8 mouse cellular contexts compared by ENCODE assay signal in the genomic region with DNA sequence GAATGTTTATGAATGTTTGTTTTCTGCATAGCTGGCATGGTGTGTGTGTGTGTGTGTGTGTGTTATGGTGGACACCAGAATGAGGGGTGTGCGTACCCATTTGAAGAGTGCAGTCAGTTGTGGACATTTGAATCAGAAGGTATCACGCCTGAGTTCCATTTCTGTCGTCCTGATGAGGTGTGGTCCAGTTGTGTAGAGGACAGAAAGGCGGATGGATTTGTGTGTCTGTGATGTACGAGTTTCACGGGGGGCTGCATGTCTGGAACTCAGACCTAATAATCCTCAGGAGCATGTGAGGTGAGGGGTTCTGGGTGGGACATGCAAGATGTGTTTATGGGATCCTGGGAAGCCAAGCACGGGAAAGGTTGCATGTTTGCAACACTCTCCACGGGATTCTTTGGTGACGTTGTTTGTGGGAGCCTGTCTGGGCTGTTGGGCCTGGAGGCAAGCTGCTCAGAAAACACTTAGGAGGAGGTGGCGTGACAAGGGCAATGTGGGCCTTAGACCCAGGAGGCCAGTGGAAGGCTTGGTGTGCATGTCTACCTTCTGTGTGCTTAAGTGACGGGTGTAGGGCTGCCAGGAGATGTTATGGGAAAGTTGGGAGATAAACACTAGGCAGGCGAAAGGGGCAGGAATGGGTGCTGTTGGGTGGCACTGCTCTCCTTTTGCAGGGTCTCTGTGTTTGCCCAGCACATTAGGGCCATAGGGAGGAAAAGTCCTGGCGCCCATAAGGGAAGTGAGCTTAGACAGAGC. TPM values are rescaled to one million over a fixed set of nuclear protein-coding genes. Genes with fewer than 3 reads are reported as not detected.
DNase-seq lines count a peak whose midpoint lies in the region; ATAC-seq lines count a peak whose summit lies in the region.

No protein-coding gene starts in this region.

- H3K4me3 ChIP-seq in embryonic facial prominence, embryonic 14.5 days (ENCODE audit: low read depth, low read length): peak overlapping the region; percentile 92
- H3K4me3 ChIP-seq in intestine, embryonic 15.5 days (replicated peaks): peak overlapping the region; percentile 95

- H3K9me3 ChIP-seq in embryonic facial prominence, embryonic 14.5 days (ENCODE audit: control insufficient read depth, low read length): no peaks in the 10 kb centered on the region
- no peaks in the 10 kb centered on the region for H3K9me3 ChIP-seq in intestine, embryonic 15.5 days

- no peaks in the 10 kb centered on the region for H3K4me1 ChIP-seq in embryonic facial prominence, embryonic 14.5 days (ENCODE audit: control insufficient read depth, insufficient read depth, low read length)
- H3K4me1 ChIP-seq in intestine, embryonic 15.5 days (replicated peaks): peaks cover 21% of the 10 kb centered on the region

- DNase-seq in cerebellum, adult 9-10 months: peak; percentile 53
- DNase-seq in embryonic facial prominence, embryonic 14.5 days (ENCODE audit: low spot score): no peak
- peak; percentile 27 for DNase-seq in lung, postnatal 25 days (ENCODE audit: low spot score)
- DNase-seq in left cerebral cortex, postnatal 4 days: no peak
- DNase-seq in right cerebral cortex, postnatal 25 days: no peak

- ATAC-seq in cerebellum, adult (ENCODE audit: insufficient number of reproducible peaks, low FRiP score, low TSS enrichment): no peak
- ATAC-seq in embryonic facial prominence, embryonic 14.5 days (ENCODE audit: low read depth): no peak
- ATAC-seq in intestine, embryonic 15.5 days: no peak
- ATAC-seq in erythroid progenitor cell, adult 5-6 weeks (replicated peaks; ENCODE audit: low FRiP score, poor library complexity, severe bottlenecking): no peak

- no peaks in the 10 kb centered on the region for H3K27me3 ChIP-seq in embryonic facial prominence, embryonic 14.5 days (replicated peaks; ENCODE audit: control insufficient read depth, insufficient read depth, low read length)
- H3K27me3 ChIP-seq in intestine, embryonic 15.5 days (replicated peaks): no peaks in the 10 kb centered on the region

- peak overlapping the region; percentile 98 for H3K9ac ChIP-seq in embryonic facial prominence, embryonic 14.5 days (ENCODE audit: low read depth, low read length)
- peak overlapping the region; percentile 93; the same call in 1 of the 2 replicates for H3K9ac ChIP-seq in intestine, embryonic 15.5 days

- H3K36me3 ChIP-seq in embryonic facial prominence, embryonic 14.5 days (ENCODE audit: control insufficient read depth, insufficient read depth, low read length): no peaks in the 10 kb centered on the region
- H3K36me3 ChIP-seq in intestine, embryonic 15.5 days: no peaks in the 10 kb centered on the region

- H3K27ac ChIP-seq in embryonic facial prominence, embryonic 14.5 days (replicated peaks; ENCODE audit: low read depth, low read length): peak overlapping the region; percentile 93; the same call in 1 of the 2 replicates
- peak overlapping the region; percentile 90; the same call in 1 of the 2 replicates for H3K27ac ChIP-seq in intestine, embryonic 15.5 days

- WGBS in embryonic facial prominence, embryonic 14.5 days: 51% methylated on average over 13 of the region's 13 CpGs
- WGBS in intestine, embryonic 15.5 days: 61% methylated on average over 13 of the region's 13 CpGs

- peak overlapping the region; percentile 68 for H3K4me2 ChIP-seq in embryonic facial prominence, embryonic 14.5 days (ENCODE audit: low read depth, low read length)
- peak overlapping the region; percentile 81 for H3K4me2 ChIP-seq in intestine, embryonic 15.5 days (replicated peaks)

- intact Hi-C loops in left cerebral cortex, postnatal 4 days (cut with DNase I): no loop called here

RNA-seq across cellular contexts. Expression of a gene that starts 1.3 kb away (rescaled TPM):
- polyA plus RNA-seq in embryonic facial prominence, embryonic 14.5 days (2014; fragmentation: Nextera tagmentation; extraction: Ambion mirVana): 3.5 and 3.9 TPM in 2 replicates
- polyA plus RNA-seq in intestine, embryonic 15.5 days (2015; fragmentation: Nextera tagmentation; extraction: Ambion mirVana): 2.3 and 2.4 TPM in 2 replicates
- total RNA-seq in erythroid progenitor cell, adult 5-6 weeks (2015; ENCODE audit: low replicate concordance): 2.9 and 3.8 TPM in 2 replicates
- total RNA-seq in erythroid progenitor cell, adult 5-6 weeks (2017; ENCODE audit: low replicate concordance): 0.77 and 3.0 TPM in 2 replicates
- total RNA-seq in left cerebral cortex, postnatal 4 days (2021): 10 to 100 TPM; 47.9 to 52.5 TPM

RNA-seq across cellular contexts. Expression of a gene that starts 5.3 kb away (rescaled TPM):
- 0.12 TPM in 1 of 2 replicates, not detected in the other for polyA plus RNA-seq in embryonic facial prominence, embryonic 14.5 days (2014; fragmentation: Nextera tagmentation; extraction: Ambion mirVana)
- polyA plus RNA-seq in intestine, embryonic 15.5 days (2015; fragmentation: Nextera tagmentation; extraction: Ambion mirVana): 0.15 and 0.16 TPM in 2 replicates
- total RNA-seq in erythroid progenitor cell, adult 5-6 weeks (2015; ENCODE audit: low replicate concordance): not detected in 2 replicates
- not detected in 2 replicates for total RNA-seq in erythroid progenitor cell, adult 5-6 weeks (2017; ENCODE audit: low replicate concordance)
- not detected for total RNA-seq in left cerebral cortex, postnatal 4 days (2021)

RNA-seq across cellular contexts. Expression of a gene that starts 8.6 kb away (rescaled TPM):
- 39.3 and 39.7 TPM in 2 replicates for polyA plus RNA-seq in embryonic facial prominence, embryonic 14.5 days (2014; fragmentation: Nextera tagmentation; extraction: Ambion mirVana)
- 18.1 and 19.1 TPM in 2 replicates for polyA plus RNA-seq in intestine, embryonic 15.5 days (2015; fragmentation: Nextera tagmentation; extraction: Ambion mirVana)
- 124 and 145 TPM in 2 replicates for total RNA-seq in erythroid progenitor cell, adult 5-6 weeks (2015; ENCODE audit: low replicate concordance)
- 131 and 162 TPM in 2 replicates for total RNA-seq in erythroid progenitor cell, adult 5-6 weeks (2017; ENCODE audit: low replicate concordance)
- total RNA-seq in left cerebral cortex, postnatal 4 days (2021): 10 to 100 TPM; 49.6 to 54.6 TPM

RNA-seq across cellular contexts. Expression of a gene that starts 28.7 kb away (rescaled TPM):
- polyA plus RNA-seq in embryonic facial prominence, embryonic 14.5 days (2014; fragmentation: Nextera tagmentation; extraction: Ambion mirVana): 28.4 and 29.4 TPM in 2 replicates
- 3.5 and 4.3 TPM in 2 replicates for polyA plus RNA-seq in intestine, embryonic 15.5 days (2015; fragmentation: Nextera tagmentation; extraction: Ambion mirVana)
- not detected in 2 replicates for total RNA-seq in erythroid progenitor cell, adult 5-6 weeks (2015; ENCODE audit: low replicate concordance)
- 0.77 TPM in 1 of 2 replicates, not detected in the other for total RNA-seq in erythroid progenitor cell, adult 5-6 weeks (2017; ENCODE audit: low replicate concordance)
- 1 to 10 TPM in 1 of 2 experiments, under 1 TPM in 1; 0.48 to 1.5 TPM for total RNA-seq in left cerebral cortex, postnatal 4 days (2021)

RNA-seq across cellular contexts. Expression of a gene that starts 34.6 kb away (rescaled TPM):
- 2.3 and 3.3 TPM in 2 replicates for polyA plus RNA-seq in embryonic facial prominence, embryonic 14.5 days (2014; fragmentation: Nextera tagmentation; extraction: Ambion mirVana)
- polyA plus RNA-seq in intestine, embryonic 15.5 days (2015; fragmentation: Nextera tagmentation; extraction: Ambion mirVana): 1.2 and 1.4 TPM in 2 replicates
- total RNA-seq in erythroid progenitor cell, adult 5-6 weeks (2015; ENCODE audit: low replicate concordance): not detected in 2 replicates
- not detected in 2 replicates for total RNA-seq in erythroid progenitor cell, adult 5-6 weeks (2017; ENCODE audit: low replicate concordance)
- 10 to 100 TPM; 25.2 to 29.6 TPM for total RNA-seq in left cerebral cortex, postnatal 4 days (2021)

Comparison
In these comparisons a context has a peak if more than half of its experiments do, and no peak if none do; other contexts are left out.
1. DNase-seq: peak in cerebellum, adult 9-10 months (single experiment) and lung, postnatal 25 days (single experiment); none in embryonic facial prominence, embryonic 14.5 days (single experiment), left cerebral cortex, postnatal 4 days (single experiment) and right cerebral cortex, postnatal 25 days (single experiment).
2. RNA of a gene that starts 1.3 kb away (total RNA-seq): 47.9 to 52.5 TPM in left cerebral cortex, postnatal 4 days; 0.77 to 3.8 TPM in erythroid progenitor cell, adult 5-6 weeks; every median in the first group is over 10 times any median in the second.